In genomic region chr10:42861446-42861845, GRCm38 (mm10) we compare ENCODE assay signal across 15 mouse cellular contexts. TPM values are rescaled to one million over a fixed set of nuclear protein-coding genes. Genes with fewer than 3 reads are reported as not detected.
DNase-seq lines count a peak whose midpoint lies in the region; ATAC-seq and TF ChIP-seq lines count a peak whose summit lies in the region.
"Had no signal": no experiment of that assay in that cellular context is flagged by ENCODE, and none has a peak within 500 bp of the region (broad histone marks: within the 10 kb centered on the region; RNA-seq: fewer than 3 reads in every experiment).

No protein-coding gene starts in this region.

- H3K9me3 ChIP-seq in liver, postnatal 0 days (ENCODE audit: low read length): peaks cover 3% of the 10 kb centered on the region; the same call in 1 of the 2 replicates
- peaks cover 2% of the 10 kb centered on the region; the same call in 1 of the 2 replicates for H3K9me3 ChIP-seq in liver, embryonic 12.5 days (replicated peaks)
- H3K9me3 ChIP-seq in hindbrain, embryonic 14.5 days (ENCODE audit: control insufficient read depth, low read length): no peaks in the 10 kb centered on the region
- H3K9me3 ChIP-seq: embryonic facial prominence, embryonic 12.5 days had no signal

- no peak overlapping the region for H3K27ac ChIP-seq in liver, postnatal 0 days (ENCODE audit: low read depth)
- no peak overlapping the region for H3K27ac ChIP-seq in liver, embryonic 12.5 days
- no peak overlapping the region for H3K27ac ChIP-seq in hindbrain, embryonic 14.5 days

- no peak for DNase-seq in liver, postnatal 0 days
- DNase-seq in hindbrain, embryonic 14.5 days (ENCODE audit: low spot score): no peak
- DNase-seq in splenic B cell, adult 2 months (ENCODE audit: low read depth, low spot score): peak; percentile 56
- DNase-seq in gastrocnemius, postnatal 4 days (ENCODE audit: low spot score in 2 of 2): no peak
- DNase-seq in lung, adult 2 months: no peak
- DNase-seq: adrenal gland, postnatal 36 days; cerebellum, adult 8-10 months; heart, postnatal 10 days; kidney, postnatal 10 days; lung, adult 18-20 months; retina, postnatal 1 day had no signal

- no peak for TF ChIP-seq CTCF in liver, postnatal 0 days (IDR thresholded peaks at IDR 0.05; ENCODE audit: low read depth)
- TF ChIP-seq CTCF in lung, adult 2 months (IDR thresholded peaks at IDR 0.05; ENCODE audit: insufficient read depth, low read length): no peak

- no peaks in the 10 kb centered on the region for H3K36me3 ChIP-seq in liver, postnatal 0 days (replicated peaks; ENCODE audit: insufficient read depth, low read length)
- no peaks in the 10 kb centered on the region for H3K36me3 ChIP-seq in liver, embryonic 12.5 days
- H3K36me3 ChIP-seq in hindbrain, embryonic 14.5 days (replicated peaks; ENCODE audit: control insufficient read depth, insufficient read depth): no peaks in the 10 kb centered on the region
- no peaks in the 10 kb centered on the region for H3K36me3 ChIP-seq in splenic B cell, adult 2 months (ENCODE audit: control insufficient read depth, insufficient read depth, low read length, poor library complexity, severe bottlenecking)
- H3K36me3 ChIP-seq: embryonic facial prominence, embryonic 12.5 days had no signal

- 0 out of 2 replicates have a peak, but pooled peaks cover 3% of the 10 kb centered on the region for H3K4me1 ChIP-seq in liver, postnatal 0 days (ENCODE audit: insufficient read depth)
- H3K4me1 ChIP-seq in liver, embryonic 12.5 days: no peaks in the 10 kb centered on the region
- peaks cover 28% of the 10 kb centered on the region for H3K4me1 ChIP-seq in hindbrain, embryonic 14.5 days (replicated peaks; ENCODE audit: control insufficient read depth, insufficient read depth, low read length)
- H3K4me1 ChIP-seq in lung, adult 2 months (ENCODE audit: control insufficient read depth, insufficient read depth, low read length): peaks cover 9% of the 10 kb centered on the region

- TF ChIP-seq EP300 in liver, postnatal 0 days (IDR thresholded peaks at IDR 0.05; ENCODE audit: low read depth): no peak

- H3K9ac ChIP-seq in liver, postnatal 0 days (replicated peaks): no peak overlapping the region
- H3K9ac ChIP-seq in liver, embryonic 12.5 days: no peak overlapping the region
- no peak overlapping the region for H3K9ac ChIP-seq in hindbrain, embryonic 14.5 days
- H3K9ac ChIP-seq: embryonic facial prominence, embryonic 12.5 days had no signal

- ATAC-seq in liver, postnatal 0 days: no peak
- ATAC-seq in liver, embryonic 12.5 days: no peak
- peak; percentile 3 for ATAC-seq in CD4-positive, CD25-positive, alpha-beta regulatory T cell, adult 4 months
- no peak for ATAC-seq in hindbrain, embryonic 14.5 days (ENCODE audit: low FRiP score)
- ATAC-seq: Patski had no signal

- TF ChIP-seq POLR2A in lung, adult 2 months (IDR thresholded peaks at IDR 0.05; ENCODE audit: borderline replicate concordance, extremely low read depth, low read depth, low read length): no peak

- peak overlapping the region; percentile 59 for H3K4me2 ChIP-seq in liver, postnatal 0 days (ENCODE audit: low read depth, low read length)
- H3K4me2 ChIP-seq in liver, embryonic 12.5 days: no peak overlapping the region
- peak overlapping the region; percentile 51 for H3K4me2 ChIP-seq in hindbrain, embryonic 14.5 days (replicated peaks)

- no peaks in the 10 kb centered on the region for H3K27me3 ChIP-seq in liver, postnatal 0 days (ENCODE audit: insufficient read depth, low read length)
- H3K27me3 ChIP-seq in liver, embryonic 12.5 days (replicated peaks): peaks cover 21% of the 10 kb centered on the region
- H3K27me3 ChIP-seq in hindbrain, embryonic 14.5 days (ENCODE audit: control insufficient read depth, insufficient read depth, low read length): no peaks in the 10 kb centered on the region
- H3K27me3 ChIP-seq in splenic B cell, adult 2 months (ENCODE audit: control insufficient read depth, insufficient read depth, low read length, poor library complexity, severe bottlenecking): no peaks in the 10 kb centered on the region
- H3K27me3 ChIP-seq: embryonic facial prominence, embryonic 12.5 days; Patski had no signal

- H3K4me3 ChIP-seq in liver, postnatal 0 days (ENCODE audit: low read depth, low read length): no peak overlapping the region
- no peak overlapping the region for H3K4me3 ChIP-seq in liver, embryonic 12.5 days
- H3K4me3 ChIP-seq in hindbrain, embryonic 14.5 days (replicated peaks; ENCODE audit: low read length): 0 out of 2 replicates have a peak overlapping the region, but pooled peaks have one; percentile 1
- H3K4me3 ChIP-seq in lung, adult 2 months (replicated peaks; ENCODE audit: extremely low read depth, low read depth, low read length): no peak overlapping the region
- H3K4me3 ChIP-seq: embryonic facial prominence, embryonic 12.5 days had no signal

- WGBS in liver, postnatal 0 days (ENCODE audit: insufficient replicate concordance): 65% methylated on average over 7 of the region's 7 CpGs
- 72% methylated on average over 7 of the region's 7 CpGs for WGBS in liver, embryonic 12.5 days (ENCODE audit: insufficient replicate concordance)
- 69% methylated on average over 7 of the region's 7 CpGs for WGBS in hindbrain, embryonic 14.5 days
- WGBS in lung, adult 2 months: 74% methylated on average over 7 of the region's 7 CpGs

RNA-seq across cellular contexts. Expression of gene Scml4, which starts 1.3 kb away (rescaled TPM):
- 0.43 and 0.49 TPM in 2 replicates for polyA plus RNA-seq in liver, postnatal 0 days (2015; fragmentation: Nextera tagmentation; extraction: Ambion mirVana)
- polyA plus RNA-seq in liver, embryonic 12.5 days (2016; fragmentation: Nextera tagmentation; extraction: Ambion mirVana): 0.15 and 0.28 TPM in 2 replicates
- 10 to 100 TPM; 56.6 to 87.8 TPM for polyA plus RNA-seq in CD4-positive, CD25-positive, alpha-beta regulatory T cell, adult 4 months (2017; shearing (Covaris generic))
- 9.3 and 13.3 TPM in 2 replicates for polyA plus RNA-seq in hindbrain, embryonic 14.5 days (2014; fragmentation: Nextera tagmentation; extraction: Ambion mirVana)
- total RNA-seq in gastrocnemius, postnatal 4 days (2021): 1 to 10 TPM; 2.4 to 2.9 TPM
- polyA plus RNA-seq in lung, adult 2 months (2012; rRNA removed): 2.9 and 3.1 TPM in 2 replicates
